Mouse (Mus musculus) macrophage (primary cell): Measurements from ENCODE around the gene Atg9a. TPM values are rescaled to one million over a fixed set of nuclear protein-coding genes. Genes with fewer than 3 reads are reported as not detected.

Experiments used
- H3K27ac ChIP-seq: fragments of 350-480 bp; formaldehyde crosslinking; 2 replicates; pipeline ENCODE4 v1.9.0; 2021
- H3K36me3 ChIP-seq: fragments of 350-480 bp; formaldehyde crosslinking; 2 replicates; pipeline ENCODE4 v1.9.0; 2021; ENCODE audit errors: inconsistent target
- H3K4me3 ChIP-seq: fragments of 350-480 bp; formaldehyde crosslinking; 2 replicates; pipeline ENCODE4 v1.9.0; 2021; ENCODE audit errors: inconsistent target
- H3K79me2 ChIP-seq: fragments of 350-480 bp; formaldehyde crosslinking; 2 replicates; pipeline ENCODE4 v1.9.0; 2021; ENCODE audit errors: inconsistent target
- WGBS: methylation state at CpG from one replicate; pipeline ENCODE4 v1.1.7; 2026; ENCODE audit warnings: inconsistent platforms; ENCODE audit not compliant: missing documents; 5-methylcytosine and 5-hydroxymethylcytosine counted together
- polyA plus RNA-seq: library from polyadenylated mRNA; stranded (reverse); fragments of 250-400 nt; gene quantifications from 3 replicates; pipeline ENCODE4 v1.2.4, GENCODE M21; 2018; ENCODE audit warnings: inconsistent platforms

Atg9a gene
- polyA plus RNA-seq, 1 experiment from 2014 or later = 9.0 TPM

DNA sequence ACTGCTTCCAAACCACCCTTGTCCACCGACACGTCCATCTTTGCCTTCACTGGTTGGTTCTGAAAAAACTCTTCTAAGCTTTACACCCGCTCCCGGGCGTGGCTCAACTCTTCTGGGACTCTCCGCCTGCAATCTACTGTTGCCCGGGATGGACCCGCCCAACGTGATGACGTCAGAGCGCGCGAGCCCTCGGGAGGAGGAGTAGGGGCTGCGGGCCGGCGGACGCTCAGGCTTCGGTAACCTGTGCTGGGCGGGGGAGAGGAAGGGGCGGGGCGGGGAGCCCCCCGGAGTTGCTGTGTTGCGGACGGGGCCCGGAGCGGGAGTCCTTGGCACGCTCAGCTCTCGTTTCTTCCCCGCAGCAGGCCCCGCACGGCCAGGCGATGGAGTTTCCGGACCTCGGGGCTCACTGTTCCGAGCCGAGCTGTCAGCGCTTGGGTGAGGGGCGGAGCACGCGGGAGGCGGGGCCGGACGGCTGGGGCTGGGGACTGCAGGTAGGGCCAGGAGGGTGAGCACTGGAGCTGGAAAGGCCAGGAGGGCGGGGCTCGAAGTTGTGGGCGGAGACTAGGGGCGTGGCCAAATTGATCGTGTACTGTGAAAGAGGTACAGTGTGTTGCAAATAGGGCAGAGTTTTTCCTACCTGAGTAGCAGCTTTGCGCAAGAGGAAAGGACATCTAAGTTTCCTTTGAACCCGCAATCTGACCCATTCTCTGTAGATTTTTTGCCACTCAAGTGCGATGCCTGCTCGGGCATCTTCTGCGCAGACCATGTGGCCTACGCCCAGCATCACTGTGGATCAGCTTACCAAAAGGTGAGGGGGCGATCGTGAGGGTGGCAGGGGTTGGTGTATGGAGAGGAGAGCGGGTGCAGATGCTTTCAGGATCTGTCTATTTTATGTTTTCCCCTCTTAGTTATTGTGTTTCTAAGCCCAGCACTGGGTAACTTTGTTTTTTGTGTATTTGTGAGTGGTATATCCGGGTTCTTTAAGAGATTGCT is 23.2 kb downstream of the Atg9a start, which contains the start of gene Zfand2b:
Gene Zfand2b, plus strand, starts transcription at position 175 of the 993 bp plus-strand sequence.
- H3K36me3 ChIP-seq = peaks cover 34% of the 10 kb centered on the region
- no peaks in the 10 kb centered on the region for H3K79me2 ChIP-seq
- 0 out of 2 replicates have a peak within 1 kb of the TSS, but pooled peaks have one; percentile 25 for H3K27ac ChIP-seq
- H3K4me3 ChIP-seq = peak within 1 kb of the TSS; percentile 21
- WGBS = 6% methylated on average over 58 of the region's 59 CpGs

DNA sequence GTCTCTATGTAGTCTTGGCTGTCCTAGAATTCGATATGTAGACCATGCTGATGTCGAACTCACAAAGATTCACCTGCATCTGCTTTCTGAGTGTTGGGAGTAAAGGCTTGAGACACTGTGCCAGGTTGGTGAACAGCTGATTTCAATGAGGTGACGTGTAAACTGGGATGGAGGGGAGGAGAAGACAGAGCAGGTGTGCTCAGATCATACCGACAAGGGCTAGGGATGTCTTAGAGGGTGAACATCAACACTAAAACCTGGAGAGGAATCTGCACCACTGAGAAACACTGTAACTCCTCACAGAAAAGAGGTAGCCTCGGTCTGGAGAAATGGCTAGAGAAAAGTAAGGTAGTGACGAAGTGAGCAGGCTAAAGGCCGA is 23.9 kb downstream of the Atg9a start:
- Histone ChIP-seq H3K36me3 (peaks cover 29% of the 10 kb centered on the region), H3K4me3 (peak overlapping the region; percentile 21), H3K79me2 (no peaks in the 10 kb centered on the region), H3K27ac (0 out of 2 replicates have a peak overlapping the region, but pooled peaks have one; percentile 25)
- 19% methylated on average over 7 of the region's 7 CpGs for WGBS

DNA sequence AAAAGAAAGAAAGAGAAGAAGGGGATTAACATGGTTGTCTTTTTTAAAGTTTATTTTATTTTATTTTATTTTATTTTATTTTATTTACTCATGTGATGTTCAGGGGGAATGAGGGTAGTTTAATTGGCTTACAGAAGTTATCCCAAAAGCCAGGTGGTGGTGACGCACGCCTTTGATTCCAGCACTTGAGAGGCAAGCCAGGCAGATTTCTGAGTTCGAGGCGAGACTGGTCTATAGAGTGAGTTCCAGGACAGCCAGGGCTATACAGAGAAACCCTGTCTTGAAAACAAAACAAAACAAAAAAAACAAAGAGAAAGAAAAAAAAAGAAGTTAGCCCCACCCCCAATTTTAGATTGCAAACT is 31.8 kb downstream of the Atg9a start:
- Histone ChIP-seq H3K36me3 (no peaks in the 10 kb centered on the region), H3K4me3 (no peak overlapping the region), H3K79me2 (no peaks in the 10 kb centered on the region), H3K27ac (no peak overlapping the region)
- WGBS = 100% methylated on average over 4 of the region's 4 CpGs

DNA sequence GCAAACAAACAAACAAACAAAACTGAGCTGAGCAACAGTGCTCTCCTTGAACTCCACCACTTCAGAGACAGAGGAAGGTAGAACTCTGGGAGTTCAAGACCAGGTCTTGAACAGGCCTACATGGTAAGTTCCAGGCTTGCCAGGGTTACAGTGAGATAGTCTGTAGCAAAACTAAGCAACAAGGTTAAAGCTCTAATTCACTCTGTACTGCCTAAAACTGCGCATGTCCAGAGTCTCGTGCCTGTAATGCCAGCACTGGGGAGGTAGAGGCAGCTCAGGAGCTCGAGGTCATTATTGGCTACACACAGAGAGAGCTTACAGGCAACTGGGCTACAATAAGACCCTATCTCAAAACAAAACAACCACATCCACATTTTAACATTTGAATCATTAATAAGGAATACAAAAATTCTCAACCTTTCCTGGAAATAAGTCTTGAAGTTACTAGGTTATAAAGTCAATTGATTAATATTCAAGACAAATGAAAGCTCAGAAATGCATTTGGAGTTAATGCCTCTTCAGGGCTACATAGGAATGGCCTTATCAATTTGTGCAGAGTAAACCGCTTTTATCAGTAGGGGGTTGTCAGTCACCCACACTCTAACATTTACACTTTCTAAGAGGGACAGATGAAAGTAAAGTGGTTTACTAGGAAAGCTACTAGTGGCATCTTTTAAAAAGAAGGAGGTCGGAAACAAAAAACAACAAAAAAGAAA is 32.3 kb downstream of the Atg9a start:
- Histone ChIP-seq H3K36me3 (no peaks in the 10 kb centered on the region), H3K79me2 (no peaks in the 10 kb centered on the region), H3K4me3 (no peak overlapping the region), H3K27ac (no peak overlapping the region)
- 97% methylated on average over 5 of the region's 5 CpGs for WGBS

DNA sequence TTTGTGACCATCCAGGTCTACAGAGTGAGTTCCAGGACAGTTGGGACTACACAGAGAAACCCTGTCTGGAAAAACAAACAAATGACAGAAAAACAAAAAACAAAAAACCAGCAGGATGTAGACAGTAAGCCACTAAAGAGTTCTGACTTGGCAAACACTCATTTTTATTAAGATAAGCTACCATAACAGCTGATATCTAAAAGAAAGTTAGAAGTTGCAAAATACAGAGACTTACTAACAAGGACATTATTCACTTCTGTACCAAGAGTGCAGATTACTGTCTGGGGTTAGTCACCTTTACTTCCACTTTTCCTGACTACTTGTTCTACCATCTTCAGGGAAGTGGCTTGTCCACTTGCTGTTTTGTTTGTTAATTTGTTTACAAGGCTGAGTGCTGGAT is 33.0 kb downstream of the Atg9a start:
- Histone ChIP-seq H3K36me3 (no peaks in the 10 kb centered on the region), H3K4me3 (no peak overlapping the region), H3K79me2 (no peaks in the 10 kb centered on the region), H3K27ac (no peak overlapping the region)

DNA sequence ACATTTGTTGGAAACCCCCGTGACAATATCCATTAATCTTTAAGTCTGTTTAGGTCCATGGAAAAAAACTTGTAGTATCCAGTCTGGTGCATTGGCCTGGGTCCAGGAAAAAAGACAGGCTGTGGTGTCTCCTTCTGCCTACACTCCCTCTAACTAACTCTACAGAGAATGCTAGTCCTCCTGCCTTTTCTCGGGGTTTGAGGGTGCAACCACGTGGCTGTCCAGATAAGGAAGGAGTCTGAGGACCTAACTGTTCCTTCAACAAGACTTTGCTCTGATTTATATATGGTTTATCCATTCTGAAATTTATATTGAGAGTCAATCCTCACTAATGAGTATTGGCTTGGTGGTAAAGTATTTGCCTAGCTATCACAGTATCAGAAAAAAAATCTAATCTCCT is 36.2 kb downstream of the Atg9a start:
- Histone ChIP-seq H3K36me3 (no peaks in the 10 kb centered on the region), H3K79me2 (no peaks in the 10 kb centered on the region), H3K27ac (no peak overlapping the region), H3K4me3 (no peak overlapping the region)
- 62% methylated on average over 3 of the region's 3 CpGs for WGBS

DNA sequence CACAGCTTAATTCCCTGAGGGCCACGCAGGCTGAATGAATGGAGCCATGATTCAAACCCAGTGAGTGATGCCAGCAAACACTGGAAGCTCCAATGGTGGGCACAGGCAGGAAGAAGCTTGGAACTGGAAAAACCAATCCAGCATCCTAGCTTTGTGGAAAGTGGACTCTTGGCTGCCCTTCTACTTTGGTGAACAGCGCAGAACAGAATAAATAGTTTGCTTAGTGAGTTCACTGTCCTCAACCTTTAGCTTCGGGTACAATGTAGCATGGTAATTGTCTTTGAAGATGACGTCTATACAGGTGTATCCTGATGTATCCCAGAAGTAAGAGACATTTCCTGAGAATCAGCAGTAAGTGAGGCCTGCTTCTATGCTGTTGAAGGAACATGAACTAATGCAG is 43.3 kb downstream of the Atg9a start:
- H3K36me3 ChIP-seq = peaks cover 45% of the 10 kb centered on the region
- H3K27ac ChIP-seq = no peak overlapping the region

DNA sequence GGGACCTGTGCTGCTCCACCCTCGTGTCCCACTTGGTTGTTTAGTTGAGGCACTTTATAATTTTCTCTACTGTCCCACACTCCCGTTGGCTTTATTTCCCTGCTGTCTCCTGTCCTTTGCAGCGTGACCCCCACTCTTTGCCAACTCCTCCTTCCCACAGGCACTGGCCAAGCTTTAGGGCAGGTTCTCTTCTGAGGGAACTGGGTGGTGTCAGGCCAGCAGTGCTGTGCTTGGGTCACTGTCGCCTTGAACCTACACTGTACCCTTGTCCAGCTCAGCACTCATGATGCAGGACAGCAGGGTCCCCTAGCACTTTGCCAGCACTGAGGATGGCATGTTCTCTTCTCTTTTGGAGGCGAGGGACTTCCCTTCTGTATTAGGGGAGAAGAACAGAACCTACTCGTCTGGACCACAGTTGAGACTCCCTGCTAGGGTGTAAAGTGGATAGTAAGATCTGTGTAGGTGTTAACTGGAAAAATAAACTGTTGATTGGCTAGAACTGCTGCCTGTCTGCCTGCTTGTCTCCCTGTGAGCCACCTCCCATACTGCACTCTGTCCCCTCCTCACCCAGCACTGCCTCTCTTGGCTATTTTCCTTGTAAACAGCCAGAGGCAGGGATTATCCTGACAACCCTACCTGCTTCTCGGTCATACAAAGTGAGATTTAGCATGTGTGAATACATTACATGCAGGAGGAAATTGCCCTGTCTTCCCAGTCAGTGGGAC is 44.4 kb downstream of the Atg9a start:
- Histone ChIP-seq H3K36me3 (peaks cover 45% of the 10 kb centered on the region), H3K79me2 (peaks cover 20% of the 10 kb centered on the region), H3K4me3 (no peak overlapping the region), H3K27ac (no peak overlapping the region)
- 92% methylated on average over 7 of the region's 7 CpGs for WGBS

More for the DNA sequence above, 43.3 kb downstream of the Atg9a start:
- 96% methylated on average over 4 of the region's 4 CpGs for WGBS
- Histone ChIP-seq H3K79me2 (peaks cover 13% of the 10 kb centered on the region), H3K4me3 (no peak overlapping the region)

DNA sequence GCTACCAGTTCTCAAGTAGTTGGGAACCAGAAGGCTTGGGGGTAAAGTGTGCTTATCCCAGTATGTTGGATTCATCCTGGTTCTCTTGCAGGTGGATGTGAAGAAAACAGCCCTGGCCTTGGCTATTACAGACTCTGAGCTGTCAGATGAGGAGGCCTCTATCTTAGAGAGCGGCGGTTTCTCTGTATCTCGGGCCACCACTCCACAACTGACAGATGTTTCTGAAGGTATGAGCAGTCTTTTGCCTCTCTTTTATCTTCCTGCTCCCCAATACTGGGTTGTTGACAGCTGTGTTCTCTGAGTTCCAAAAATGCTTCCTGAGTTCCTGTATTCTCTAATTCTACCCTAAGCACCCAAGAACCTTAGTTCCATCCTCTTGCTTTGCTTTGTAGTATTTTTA is 46.4 kb downstream of the Atg9a start:
- H3K36me3 ChIP-seq = peaks cover 45% of the 10 kb centered on the region
- 97% methylated on average over 3 of the region's 3 CpGs for WGBS
- H3K79me2 ChIP-seq = peaks cover 27% of the 10 kb centered on the region
- H3K4me3 ChIP-seq = no peak overlapping the region
- H3K27ac ChIP-seq = no peak overlapping the region

DNA sequence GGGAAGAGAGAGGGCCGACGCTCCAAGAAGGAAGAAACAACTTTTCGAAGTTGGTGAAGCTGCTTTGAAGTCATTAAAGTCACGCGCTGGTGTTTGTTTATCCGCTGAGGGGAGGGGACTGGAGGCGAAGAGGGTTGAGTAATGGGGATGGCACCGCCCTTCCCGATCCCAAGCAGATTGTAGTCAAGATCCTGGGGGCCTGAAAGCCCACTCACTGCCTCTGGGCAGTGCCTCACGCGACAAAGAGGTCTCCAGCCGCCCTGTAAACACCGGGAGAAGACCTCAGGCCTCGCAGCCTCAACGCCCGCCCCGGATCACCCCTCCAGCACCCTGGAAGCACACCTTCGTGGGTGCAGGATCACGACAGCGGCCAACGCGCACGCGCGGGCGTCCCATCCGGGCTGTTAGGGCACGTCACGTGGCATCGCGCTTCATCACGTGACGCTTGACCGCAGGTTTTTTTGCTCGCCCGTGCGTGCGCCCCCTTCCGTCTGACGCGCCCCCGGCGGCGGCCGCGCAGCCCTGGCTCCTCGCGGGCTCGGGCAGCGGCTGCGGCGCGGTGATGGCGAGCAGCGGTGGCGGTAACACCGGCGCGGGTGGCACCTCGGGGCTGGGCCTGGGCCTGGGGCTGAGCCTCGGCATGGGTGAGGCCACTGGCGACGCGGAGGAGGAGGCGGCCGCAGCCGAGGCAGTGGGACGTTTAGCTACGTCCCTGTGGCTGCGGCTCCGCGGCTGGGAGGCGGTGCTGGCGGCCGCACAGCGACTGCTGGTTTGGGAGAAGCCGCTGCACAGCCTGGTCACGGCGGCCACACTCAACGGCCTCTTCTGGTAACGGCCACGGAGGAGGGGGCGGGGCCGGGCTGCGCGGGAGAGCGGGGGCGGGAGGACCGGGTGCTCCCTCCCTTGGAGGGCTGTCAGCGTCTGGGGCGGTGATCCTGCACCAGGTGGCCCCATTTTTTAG is 49.4 kb downstream of the Atg9a start, which contains the start of the genes Cnppd1 and Retreg2:
Gene Cnppd1, minus strand, starts transcription at position 411 of the 961 bp plus-strand sequence.
Gene Retreg2, plus strand, starts transcription at position 478 of the 961 bp plus-strand sequence.
- peaks cover 54% of the 10 kb centered on the region for H3K36me3 ChIP-seq
- 1% methylated on average over 91 of the region's 91 CpGs for WGBS
- peak within 1 kb of the TSS; percentile 94 for H3K4me3 ChIP-seq
- peak within 1 kb of the TSS; percentile 97 for H3K27ac ChIP-seq
- peaks cover 48% of the 10 kb centered on the region for H3K79me2 ChIP-seq

DNA sequence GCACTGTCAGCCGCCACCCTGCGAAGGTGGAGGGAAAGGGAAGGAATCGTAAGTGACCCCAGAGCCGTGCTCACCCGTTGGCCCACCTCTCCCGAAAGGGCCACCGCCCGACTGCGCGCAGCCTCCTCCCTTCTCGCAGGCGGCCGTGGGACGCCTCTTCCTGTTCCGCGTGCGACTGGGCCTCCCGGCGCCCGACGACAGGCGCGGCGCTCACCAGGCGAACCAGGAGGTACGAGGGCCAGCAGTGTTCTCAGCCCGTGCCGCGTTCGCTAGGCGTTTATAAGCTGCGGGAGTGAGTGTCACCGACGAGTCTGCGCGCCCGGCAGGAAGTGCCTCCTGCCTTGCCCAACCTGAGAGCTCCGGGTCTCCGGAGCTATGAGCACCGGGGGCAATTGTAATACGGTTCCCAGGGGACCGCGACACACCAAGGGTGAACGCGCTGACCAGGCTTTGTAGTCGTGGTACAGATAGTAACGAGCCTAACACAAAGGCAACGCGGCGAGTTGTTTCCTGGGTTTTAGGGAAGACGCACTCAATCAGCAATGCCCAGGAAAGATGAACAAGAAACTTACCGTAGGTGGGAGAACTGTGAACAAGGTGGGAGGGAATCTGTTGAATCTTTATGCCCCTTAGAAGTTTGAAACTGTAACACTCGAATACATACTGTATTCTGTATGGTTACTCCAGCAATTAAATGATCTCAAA is 50.4 kb downstream of the Atg9a start:
- peaks cover 53% of the 10 kb centered on the region for H3K36me3 ChIP-seq
- under 1% methylated on average over 47 of the region's 53 CpGs for WGBS
- peak overlapping the region; percentile 97 for H3K27ac ChIP-seq
- peak overlapping the region; percentile 94 for H3K4me3 ChIP-seq
- H3K79me2 ChIP-seq = peaks cover 48% of the 10 kb centered on the region

DNA sequence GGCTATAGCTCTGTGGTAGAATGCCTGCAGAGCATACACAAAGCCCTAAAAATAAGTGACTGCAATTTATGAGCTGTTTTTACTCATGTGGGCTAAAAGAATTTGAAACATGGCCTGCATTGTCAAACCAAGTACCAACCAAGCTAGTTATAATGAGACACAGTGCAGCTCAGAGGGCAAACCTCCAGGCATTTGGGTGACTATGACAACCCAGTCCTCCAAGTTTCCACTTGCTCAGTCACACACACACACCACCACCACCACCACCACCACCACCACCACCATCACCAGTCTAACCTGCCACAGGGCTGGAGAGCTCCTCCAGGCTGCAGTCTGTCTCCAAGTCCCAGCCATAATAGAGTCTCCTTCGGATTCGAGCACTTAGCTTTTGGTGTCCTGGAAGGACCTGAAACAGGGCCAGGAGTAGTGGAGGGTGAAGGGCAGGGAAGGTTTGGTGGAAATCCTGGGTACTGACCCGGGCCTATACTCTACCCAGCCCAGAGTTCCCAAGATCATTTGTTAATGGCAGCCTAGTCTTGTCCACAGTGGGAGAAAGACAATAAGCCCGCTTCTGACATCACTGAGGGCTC is 51.3 kb downstream of the Atg9a start:
- WGBS = 35% methylated on average over 4 of the region's 4 CpGs
- H3K36me3 ChIP-seq = peaks cover 53% of the 10 kb centered on the region
- H3K27ac ChIP-seq = peak overlapping the region; percentile 97
- peaks cover 48% of the 10 kb centered on the region for H3K79me2 ChIP-seq
- peak overlapping the region; percentile 94 for H3K4me3 ChIP-seq

DNA sequence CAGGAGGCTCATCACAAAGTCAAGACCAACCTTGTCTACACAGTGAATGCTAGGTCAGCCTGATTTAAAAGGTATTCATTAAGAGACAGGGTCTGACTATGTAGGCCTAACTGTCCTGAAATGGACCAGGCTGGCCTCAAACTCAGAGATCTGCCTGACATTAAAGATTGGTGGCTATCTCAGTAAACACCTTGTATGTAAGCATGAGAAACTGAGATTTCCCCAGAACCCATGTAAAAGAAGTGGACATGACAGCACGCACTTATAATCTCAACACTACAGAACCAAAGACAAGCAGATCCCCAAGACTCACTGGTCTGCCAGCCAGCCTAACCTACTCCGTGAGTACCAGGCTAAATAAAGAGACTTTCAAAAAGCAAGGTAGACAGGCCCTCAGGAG is 53.5 kb downstream of the Atg9a start:
- no peak overlapping the region for H3K27ac ChIP-seq
- H3K4me3 ChIP-seq = no peak overlapping the region
- peaks cover 32% of the 10 kb centered on the region for H3K79me2 ChIP-seq
- H3K36me3 ChIP-seq = peaks cover 41% of the 10 kb centered on the region
- 94% methylated on average over 2 of the region's 2 CpGs for WGBS
